Mouse (Mus musculus) stomach, postnatal 0 days (tissue): ENCODE data around the gene Dlec1.

Source experiments
- CTCF ChIP-seq: IDR thresholded peaks from 2 replicates; pipeline ENCODE4 v1.5.1; 2016; ENCODE audit warnings: antibody characterized with exemption, low read depth, mild to moderate bottlenecking, moderate library complexity
- EP300 ChIP-seq: optimal IDR thresholded peaks from 2 replicates; pipeline ENCODE3; 2016; ENCODE audit warnings: antibody characterized with exemption

GRCm38 (mm10) chr9:119093419-119094295 is 8.6 kb upstream of the Dlec1 start, which contains the start of gene Plcd1:
- TF ChIP-seq EP300 (no peak), CTCF (no peak)
